Mouse (Mus musculus): Measurements from ENCODE around the gene Tdrd6. TPM values are rescaled to one million over a fixed set of nuclear protein-coding genes. Genes with fewer than 3 reads are reported as not detected.

Tdrd6 gene
- polyA plus RNA-seq, 1 experiment from 2014 or later, result not detected

- Histone ChIP-seq H3K4me1 (ENCODE audit: control insufficient read depth, insufficient read depth, low read length) (no peaks in the 10 kb centered on the region), H3K27me3 (ENCODE audit: control insufficient read depth, insufficient read depth, low read length) (no peaks in the 10 kb centered on the region), H3K36me3 (replicated peaks; ENCODE audit: control insufficient read depth, insufficient read depth, low read depth, low read length) (no peaks in the 10 kb centered on the region), H3K9ac (replicated peaks; ENCODE audit: low read length) (no peak overlapping the region), H3K9me3 (replicated peaks; ENCODE audit: control insufficient read depth, low read length) (no peaks in the 10 kb centered on the region), H3K4me3 (ENCODE audit: low read depth, low read length) (no peak overlapping the region), H3K4me2 (ENCODE audit: low read depth, low read length) (no peak overlapping the region), H3K27ac (replicated peaks; ENCODE audit: low read depth, low read length) (no peak overlapping the region)
- WGBS, result 26% methylated on average over 7 of the region's 7 CpGs
- peak; percentile 86 for DNase-seq (ENCODE audit: low spot score)
- no peak for ATAC-seq (replicated peaks; ENCODE audit: insufficient number of reproducible peaks, low FRiP score, low TSS enrichment, low read depth)
Observed at GRCm38 (mm10) chr17:43611586-43611985, 18.5 kb downstream of the Tdrd6 start.

GRCm38 (mm10) chr17:43606704-43607103 is 23.4 kb downstream of the Tdrd6 start:
- H3K9me3 ChIP-seq (replicated peaks; ENCODE audit: control insufficient read depth, low read length), result no peaks in the 10 kb centered on the region
- no peaks in the 10 kb centered on the region for H3K36me3 ChIP-seq (replicated peaks; ENCODE audit: control insufficient read depth, insufficient read depth, low read depth, low read length)
- H3K4me2 ChIP-seq (ENCODE audit: low read depth, low read length), result no peak overlapping the region
- DNase-seq (ENCODE audit: low spot score) (peak; percentile 80), ATAC-seq (replicated peaks; ENCODE audit: insufficient number of reproducible peaks, low FRiP score, low TSS enrichment, low read depth) (no peak)
- no peaks in the 10 kb centered on the region for H3K4me1 ChIP-seq (ENCODE audit: control insufficient read depth, insufficient read depth, low read length)
- WGBS, result 11% methylated on average over 3 of the region's 3 CpGs
- H3K9ac ChIP-seq (replicated peaks; ENCODE audit: low read length), result no peak overlapping the region
- no peak overlapping the region for H3K4me3 ChIP-seq (ENCODE audit: low read depth, low read length)
- no peak overlapping the region for H3K27ac ChIP-seq (replicated peaks; ENCODE audit: low read depth, low read length)
- H3K27me3 ChIP-seq (ENCODE audit: control insufficient read depth, insufficient read depth, low read length), result no peaks in the 10 kb centered on the region

- H3K4me2 ChIP-seq (ENCODE audit: low read depth, low read length), result no peak overlapping the region
- no peak overlapping the region for H3K9ac ChIP-seq (replicated peaks; ENCODE audit: low read length)
- no peaks in the 10 kb centered on the region for H3K27me3 ChIP-seq (ENCODE audit: control insufficient read depth, insufficient read depth, low read length)
- ATAC-seq (replicated peaks; ENCODE audit: insufficient number of reproducible peaks, low FRiP score, low TSS enrichment, low read depth) (no peak), DNase-seq (ENCODE audit: low spot score) (no peak)
- H3K36me3 ChIP-seq (replicated peaks; ENCODE audit: control insufficient read depth, insufficient read depth, low read depth, low read length), result no peaks in the 10 kb centered on the region
- 65% methylated on average over 4 of the region's 4 CpGs for WGBS
- H3K4me1 ChIP-seq (ENCODE audit: control insufficient read depth, insufficient read depth, low read length), result no peaks in the 10 kb centered on the region
- no peaks in the 10 kb centered on the region for H3K9me3 ChIP-seq (replicated peaks; ENCODE audit: control insufficient read depth, low read length)
- no peak overlapping the region for H3K4me3 ChIP-seq (ENCODE audit: low read depth, low read length)
- no peak overlapping the region for H3K27ac ChIP-seq (replicated peaks; ENCODE audit: low read depth, low read length)
Observed at GRCm38 (mm10) chr17:43598706-43599105, 31.4 kb downstream of the Tdrd6 start.

- no peak for ATAC-seq (replicated peaks; ENCODE audit: insufficient number of reproducible peaks, low FRiP score, low TSS enrichment, low read depth)
- no peaks in the 10 kb centered on the region for H3K9me3 ChIP-seq (replicated peaks; ENCODE audit: control insufficient read depth, low read length)
- no peak overlapping the region for H3K27ac ChIP-seq (replicated peaks; ENCODE audit: low read depth, low read length)
- H3K9ac ChIP-seq (replicated peaks; ENCODE audit: low read length), result no peak overlapping the region
- no peaks in the 10 kb centered on the region for H3K4me1 ChIP-seq (ENCODE audit: control insufficient read depth, insufficient read depth, low read length)
- H3K36me3 ChIP-seq (replicated peaks; ENCODE audit: control insufficient read depth, insufficient read depth, low read depth, low read length), result no peaks in the 10 kb centered on the region
- H3K27me3 ChIP-seq (ENCODE audit: control insufficient read depth, insufficient read depth, low read length), result no peaks in the 10 kb centered on the region
- no peak overlapping the region for H3K4me2 ChIP-seq (ENCODE audit: low read depth, low read length)
- H3K4me3 ChIP-seq (ENCODE audit: low read depth, low read length), result no peak overlapping the region
- 97% methylated on average over 2 of the region's 2 CpGs for WGBS
- DNase-seq (ENCODE audit: low spot score), result no peak
Observed at GRCm38 (mm10) chr17:43597742-43598141, 32.4 kb downstream of the Tdrd6 start.

- no peaks in the 10 kb centered on the region for H3K36me3 ChIP-seq (replicated peaks; ENCODE audit: control insufficient read depth, insufficient read depth, low read depth, low read length)
- H3K27ac ChIP-seq (replicated peaks; ENCODE audit: low read depth, low read length), result no peak overlapping the region
- 88% methylated on average over 21 of the region's 21 CpGs for WGBS
- no peaks in the 10 kb centered on the region for H3K4me1 ChIP-seq (ENCODE audit: control insufficient read depth, insufficient read depth, low read length)
- no peak for ATAC-seq (replicated peaks; ENCODE audit: insufficient number of reproducible peaks, low FRiP score, low TSS enrichment, low read depth)
- H3K4me2 ChIP-seq (ENCODE audit: low read depth, low read length), result no peak overlapping the region
- no peaks in the 10 kb centered on the region for H3K27me3 ChIP-seq (ENCODE audit: control insufficient read depth, insufficient read depth, low read length)
- no peaks in the 10 kb centered on the region for H3K9me3 ChIP-seq (replicated peaks; ENCODE audit: control insufficient read depth, low read length)
- no peak for DNase-seq (ENCODE audit: low spot score)
- H3K9ac ChIP-seq (replicated peaks; ENCODE audit: low read length), result no peak overlapping the region
- H3K4me3 ChIP-seq (ENCODE audit: low read depth, low read length), result no peak overlapping the region
Observed at GRCm38 (mm10) chr17:43592296-43593291, 37.5 kb downstream of the Tdrd6 start.

- Histone ChIP-seq H3K4me2 (ENCODE audit: low read depth, low read length) (no peak overlapping the region), H3K9me3 (replicated peaks; ENCODE audit: control insufficient read depth, low read length) (no peaks in the 10 kb centered on the region), H3K4me3 (ENCODE audit: low read depth, low read length) (no peak overlapping the region), H3K27me3 (ENCODE audit: control insufficient read depth, insufficient read depth, low read length) (no peaks in the 10 kb centered on the region), H3K36me3 (replicated peaks; ENCODE audit: control insufficient read depth, insufficient read depth, low read depth, low read length) (no peaks in the 10 kb centered on the region), H3K27ac (replicated peaks; ENCODE audit: low read depth, low read length) (no peak overlapping the region), H3K9ac (replicated peaks; ENCODE audit: low read length) (no peak overlapping the region), H3K4me1 (ENCODE audit: control insufficient read depth, insufficient read depth, low read length) (no peaks in the 10 kb centered on the region)
- no peak for DNase-seq (ENCODE audit: low spot score)
- no peak for ATAC-seq (replicated peaks; ENCODE audit: insufficient number of reproducible peaks, low FRiP score, low TSS enrichment, low read depth)
- WGBS, result 89% methylated on average over 5 of the region's 5 CpGs
Observed at GRCm38 (mm10) chr17:43590531-43590930, 39.6 kb downstream of the Tdrd6 start.

- ATAC-seq (replicated peaks; ENCODE audit: insufficient number of reproducible peaks, low FRiP score, low TSS enrichment, low read depth) (no peak), DNase-seq (ENCODE audit: low spot score) (no peak)
- H3K4me1 ChIP-seq (ENCODE audit: control insufficient read depth, insufficient read depth, low read length), result no peaks in the 10 kb centered on the region
- H3K9me3 ChIP-seq (replicated peaks; ENCODE audit: control insufficient read depth, low read length), result no peaks in the 10 kb centered on the region
- no peaks in the 10 kb centered on the region for H3K36me3 ChIP-seq (replicated peaks; ENCODE audit: control insufficient read depth, insufficient read depth, low read depth, low read length)
- H3K4me2 ChIP-seq (ENCODE audit: low read depth, low read length), result no peak overlapping the region
- no peak overlapping the region for H3K9ac ChIP-seq (replicated peaks; ENCODE audit: low read length)
- 91% methylated on average over 6 of the region's 6 CpGs for WGBS
- no peak overlapping the region for H3K27ac ChIP-seq (replicated peaks; ENCODE audit: low read depth, low read length)
- H3K27me3 ChIP-seq (ENCODE audit: control insufficient read depth, insufficient read depth, low read length), result no peaks in the 10 kb centered on the region
- H3K4me3 ChIP-seq (ENCODE audit: low read depth, low read length), result no peak overlapping the region
Observed at GRCm38 (mm10) chr17:43589750-43590149, 40.3 kb downstream of the Tdrd6 start.

GRCm38 (mm10) chr17:43587278-43587677 is 42.8 kb downstream of the Tdrd6 start:
- Histone ChIP-seq H3K9me3 (replicated peaks; ENCODE audit: control insufficient read depth, low read length) (no peaks in the 10 kb centered on the region), H3K4me3 (ENCODE audit: low read depth, low read length) (no peak overlapping the region), H3K9ac (replicated peaks; ENCODE audit: low read length) (no peak overlapping the region), H3K27me3 (ENCODE audit: control insufficient read depth, insufficient read depth, low read length) (no peaks in the 10 kb centered on the region), H3K36me3 (replicated peaks; ENCODE audit: control insufficient read depth, insufficient read depth, low read depth, low read length) (no peaks in the 10 kb centered on the region), H3K27ac (replicated peaks; ENCODE audit: low read depth, low read length) (no peak overlapping the region), H3K4me2 (ENCODE audit: low read depth, low read length) (no peak overlapping the region), H3K4me1 (ENCODE audit: control insufficient read depth, insufficient read depth, low read length) (no peaks in the 10 kb centered on the region)
- DNase-seq (ENCODE audit: low spot score), result no peak
- ATAC-seq (replicated peaks; ENCODE audit: insufficient number of reproducible peaks, low FRiP score, low TSS enrichment, low read depth), result no peak
- WGBS, result 85% methylated on average over 2 of the region's 2 CpGs

All from embryonic facial prominence, embryonic 11.5 days (tissue).